Comparison of ENCODE assay signal across 29 mouse cellular contexts in genomic region chr1:85949085-85949684, GRCm38 (mm10). TPM values are rescaled to one million over a fixed set of nuclear protein-coding genes. Genes with fewer than 3 reads are reported as not detected.
DNase-seq lines count a peak whose midpoint lies in the region; ATAC-seq and TF ChIP-seq lines count a peak whose summit lies in the region.
"Had no signal": no experiment of that assay in that cellular context is flagged by ENCODE, and none has a peak within 500 bp of the region (broad histone marks: within the 10 kb centered on the region; RNA-seq: fewer than 3 reads in every experiment).

No protein-coding gene starts in this region.

- no peaks in the 10 kb centered on the region for H3K9me3 ChIP-seq in intestine, embryonic 14.5 days (ENCODE audit: control insufficient read depth, low read length)
- no peaks in the 10 kb centered on the region for H3K9me3 ChIP-seq in intestine, embryonic 16.5 days (ENCODE audit: control insufficient read depth, low read length)
- H3K9me3 ChIP-seq: embryonic facial prominence, embryonic 13.5 days; embryonic facial prominence, embryonic 15.5 days; forebrain, embryonic 12.5 days had no signal

- no peak for TF ChIP-seq CTCF in small intestine, adult 2 months (IDR thresholded peaks at IDR 0.05; ENCODE audit: extremely low read depth, insufficient read length, insufficient replicate concordance, low read depth, low read length)

- no peaks in the 10 kb centered on the region for H3K36me3 ChIP-seq in intestine, embryonic 14.5 days (ENCODE audit: control insufficient read depth, insufficient read depth, low read length)
- H3K36me3 ChIP-seq in intestine, embryonic 16.5 days (ENCODE audit: control insufficient read depth, insufficient read depth, low read length): no peaks in the 10 kb centered on the region
- H3K36me3 ChIP-seq in small intestine, adult 2 months (ENCODE audit: control insufficient read depth, insufficient read depth, low read length): peaks cover 2% of the 10 kb centered on the region; the same call in 1 of the 2 replicates
- H3K36me3 ChIP-seq: embryonic facial prominence, embryonic 13.5 days; embryonic facial prominence, embryonic 15.5 days; forebrain, embryonic 10.5 days; forebrain, embryonic 12.5 days; G1E had no signal

- no peak overlapping the region for H3K9ac ChIP-seq in intestine, embryonic 14.5 days (ENCODE audit: low read length)
- H3K9ac ChIP-seq in intestine, embryonic 16.5 days (ENCODE audit: low read depth, low read length): no peak overlapping the region
- H3K9ac ChIP-seq: embryonic facial prominence, embryonic 13.5 days; embryonic facial prominence, embryonic 15.5 days; forebrain, embryonic 12.5 days had no signal

- no peaks in the 10 kb centered on the region for H3K27me3 ChIP-seq in intestine, embryonic 14.5 days (replicated peaks; ENCODE audit: control insufficient read depth, insufficient read depth, low read length)
- H3K27me3 ChIP-seq in intestine, embryonic 16.5 days (replicated peaks; ENCODE audit: control insufficient read depth, insufficient read depth, low read length): no peaks in the 10 kb centered on the region
- H3K27me3 ChIP-seq in small intestine, adult 2 months (ENCODE audit: control insufficient read depth, insufficient read depth, low read length): no peaks in the 10 kb centered on the region
- H3K27me3 ChIP-seq: embryonic facial prominence, embryonic 13.5 days; embryonic facial prominence, embryonic 15.5 days; forebrain, embryonic 12.5 days had no signal

- no peaks in the 10 kb centered on the region for H3K4me1 ChIP-seq in intestine, embryonic 14.5 days (replicated peaks; ENCODE audit: control insufficient read depth, insufficient read depth, low read length)
- no peaks in the 10 kb centered on the region for H3K4me1 ChIP-seq in intestine, embryonic 16.5 days (ENCODE audit: control insufficient read depth, insufficient read depth, low read length)
- peaks cover 11% of the 10 kb centered on the region; the same call in 1 of the 2 replicates for H3K4me1 ChIP-seq in small intestine, adult 2 months (ENCODE audit: control insufficient read depth, insufficient read depth, insufficient read length, low read length)
- H3K4me1 ChIP-seq: embryonic facial prominence, embryonic 13.5 days; embryonic facial prominence, embryonic 15.5 days; forebrain, embryonic 10.5 days; forebrain, embryonic 12.5 days had no signal

- H3K4me3 ChIP-seq in intestine, embryonic 14.5 days (ENCODE audit: low read depth, low read length): no peak overlapping the region
- no peak overlapping the region for H3K4me3 ChIP-seq in intestine, embryonic 16.5 days (ENCODE audit: low read length)
- H3K4me3 ChIP-seq in small intestine, adult 2 months (ENCODE audit: low read depth, low read length): no peak overlapping the region
- H3K4me3 ChIP-seq: embryonic facial prominence, embryonic 13.5 days; embryonic facial prominence, embryonic 15.5 days; erythroblast, embryonic 14.5 days; forebrain, embryonic 10.5 days; forebrain, embryonic 12.5 days had no signal

- H3K4me2 ChIP-seq in intestine, embryonic 14.5 days (ENCODE audit: low read length): no peak overlapping the region
- no peak overlapping the region for H3K4me2 ChIP-seq in intestine, embryonic 16.5 days (ENCODE audit: low read depth, low read length)
- H3K4me2 ChIP-seq: embryonic facial prominence, embryonic 13.5 days; embryonic facial prominence, embryonic 15.5 days; forebrain, embryonic 12.5 days had no signal

- DNase-seq in intestine, embryonic 14.5 days (ENCODE audit: low spot score): no peak
- DNase-seq in ovary, adult 18-20 months (ENCODE audit: low spot score): no peak
- DNase-seq in left cerebral cortex, adult 18-20 months (ENCODE audit: low spot score in 2 of 2): no peak
- no peak for DNase-seq in cerebellum, adult 18-20 months
- DNase-seq: adrenal gland, adult 8-10 months; adrenal gland, postnatal 14 days; adrenal gland, postnatal 36 days; cerebellum, adult 11-12 months; cerebellum, adult 8-10 months; cerebellum, adult 9-11 months; cerebellum, postnatal 14 days; cerebellum, postnatal 36 days; embryo, embryonic 11 days had no signal

- 0 out of 2 replicates have a peak, but pooled peaks have one; percentile 47 for ATAC-seq in intestine, embryonic 14.5 days (replicated peaks; ENCODE audit: low FRiP score, low TSS enrichment, low read depth)
- peak; percentile 74 for ATAC-seq in intestine, embryonic 16.5 days
- ATAC-seq: activated CD4-positive, CD25-positive, alpha-beta regulatory T cell, adult 4 months; forebrain, embryonic 14.5 days; forebrain, embryonic 16.5 days; Patski had no signal

- TF ChIP-seq POLR2A in small intestine, adult 2 months (IDR thresholded peaks at IDR 0.05; ENCODE audit: low read depth, low read length): no peak

- no peak overlapping the region for H3K27ac ChIP-seq in intestine, embryonic 14.5 days (ENCODE audit: low read depth)
- H3K27ac ChIP-seq in intestine, embryonic 16.5 days (ENCODE audit: low read length): no peak overlapping the region
- H3K27ac ChIP-seq in small intestine, adult 2 months (ENCODE audit: insufficient read depth, low read depth, low read length): peak overlapping the region; percentile 88
- H3K27ac ChIP-seq: embryonic facial prominence, embryonic 13.5 days; embryonic facial prominence, embryonic 15.5 days; forebrain, embryonic 10.5 days; forebrain, embryonic 12.5 days had no signal

- WGBS in intestine, embryonic 14.5 days: 82% methylated on average over 2 of the region's 2 CpGs
- 88% methylated on average over 2 of the region's 2 CpGs for WGBS in intestine, embryonic 16.5 days
- 23% methylated on average over 2 of the region's 2 CpGs for WGBS in small intestine, adult 2 months

RNA-seq across cellular contexts. Expression of gene Gpr55, which starts 11.6 kb away (rescaled TPM):
- not detected in 2 replicates for polyA plus RNA-seq in intestine, embryonic 14.5 days (2014; fragmentation: Nextera tagmentation; extraction: Ambion mirVana)
- 0.07 and 0.10 TPM in 2 replicates for polyA plus RNA-seq in intestine, embryonic 16.5 days (2015; fragmentation: Nextera tagmentation; extraction: Ambion mirVana)
- polyA plus RNA-seq in small intestine, adult 2 months (2012; rRNA removed): 2.7 and 4.2 TPM in 2 replicates
- under 1 TPM; 0.09 to 0.14 TPM for total RNA-seq in left cerebral cortex, adult 18-20 months (2021)
- total RNA-seq: common myeloid progenitor, adult 5-6 weeks had no signal
- polyA plus RNA-seq: C2C12; embryonic facial prominence, embryonic 11.5 days; erythroblast, embryonic 14.5 days; forebrain, embryonic 10.5 days; forebrain, embryonic 12.5 days; forebrain, embryonic 14.5 days; Patski had no signal

RNA-seq across cellular contexts. Expression of gene 4933407L21Rik, which starts 20.9 kb away (rescaled TPM):
- polyA plus RNA-seq in intestine, embryonic 14.5 days (2014; fragmentation: Nextera tagmentation; extraction: Ambion mirVana): 0.28 TPM in 1 of 2 replicates, not detected in the other
- polyA plus RNA-seq in intestine, embryonic 16.5 days (2015; fragmentation: Nextera tagmentation; extraction: Ambion mirVana): 0.09 and 0.22 TPM in 2 replicates
- 0.14 TPM in 1 of 2 replicates, not detected in the other for polyA plus RNA-seq in small intestine, adult 2 months (2012; rRNA removed)
- total RNA-seq in left cerebral cortex, adult 18-20 months (2021): 1 to 10 TPM; 5.2 to 7.7 TPM
- total RNA-seq: adrenal gland, adult 18-20 months; adrenal gland, postnatal 36 days; common myeloid progenitor, adult 5-6 weeks had no signal
- polyA plus RNA-seq: C2C12; embryonic facial prominence, embryonic 11.5 days; erythroblast, embryonic 14.5 days; G1E had no signal

RNA-seq across cellular contexts. Expression of gene Itm2c, which starts 55.1 kb away (rescaled TPM):
- 92.0 and 96.7 TPM in 2 replicates for polyA plus RNA-seq in intestine, embryonic 14.5 days (2014; fragmentation: Nextera tagmentation; extraction: Ambion mirVana)
- polyA plus RNA-seq in intestine, embryonic 16.5 days (2015; fragmentation: Nextera tagmentation; extraction: Ambion mirVana): 129 and 141 TPM in 2 replicates
- 51.3 and 95.0 TPM in 2 replicates for polyA plus RNA-seq in small intestine, adult 2 months (2012; rRNA removed)
- total RNA-seq in left cerebral cortex, adult 18-20 months (2021): 100 to 1,000 TPM; 731 to 809 TPM
